Mouse (Mus musculus) 416B (cell line): ENCODE data around the gene Slc38a3.

Experiments
- DNase-seq: peaks from one replicate; pipeline ENCODE4 v3.0.0; 2011; ENCODE audit warnings: low read depth

Slc38a3 gene

DNA sequence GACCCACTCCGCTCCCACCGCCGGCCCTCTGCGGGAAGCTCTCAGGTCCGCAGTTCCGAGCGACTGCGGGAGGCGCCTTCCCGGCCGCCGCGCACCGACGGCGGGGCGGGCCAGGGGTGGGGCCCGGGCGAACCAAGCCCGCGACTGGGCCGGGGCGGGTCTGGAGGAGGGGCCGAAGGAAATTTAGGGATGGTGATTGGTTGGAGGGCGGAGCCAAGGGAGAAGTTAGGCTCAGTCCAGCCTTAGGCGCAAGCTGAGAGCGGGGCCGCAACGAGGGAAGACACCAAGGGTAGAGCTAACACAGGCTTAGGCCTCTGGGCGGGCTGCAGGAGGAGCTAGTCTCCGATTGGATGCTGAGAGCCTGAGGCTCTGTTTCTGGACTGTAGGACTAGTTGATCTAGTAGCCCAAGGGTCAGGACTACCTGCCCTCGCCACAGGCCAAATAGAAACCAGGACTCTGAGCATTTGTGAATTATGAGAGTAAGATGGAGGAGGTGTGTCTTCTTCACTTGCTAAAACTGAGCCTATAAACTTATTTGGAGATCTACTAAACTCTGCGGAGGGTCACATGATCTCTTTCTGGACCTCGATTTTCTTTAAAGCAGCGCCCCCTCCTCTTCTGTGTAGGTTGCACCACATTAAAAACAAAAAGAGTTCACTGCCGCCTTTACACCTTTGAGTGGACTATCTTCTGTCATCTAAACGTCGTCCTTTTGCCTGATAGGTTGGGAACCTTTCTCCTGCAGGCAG, 33.9 kb downstream of the Slc38a3 start, which contains the start of gene Gnai2:
Gene Gnai2 (minus strand): TSS at position 89 of the 750 bp plus-strand sequence.
- peak; percentile 99 for DNase-seq

DNA sequence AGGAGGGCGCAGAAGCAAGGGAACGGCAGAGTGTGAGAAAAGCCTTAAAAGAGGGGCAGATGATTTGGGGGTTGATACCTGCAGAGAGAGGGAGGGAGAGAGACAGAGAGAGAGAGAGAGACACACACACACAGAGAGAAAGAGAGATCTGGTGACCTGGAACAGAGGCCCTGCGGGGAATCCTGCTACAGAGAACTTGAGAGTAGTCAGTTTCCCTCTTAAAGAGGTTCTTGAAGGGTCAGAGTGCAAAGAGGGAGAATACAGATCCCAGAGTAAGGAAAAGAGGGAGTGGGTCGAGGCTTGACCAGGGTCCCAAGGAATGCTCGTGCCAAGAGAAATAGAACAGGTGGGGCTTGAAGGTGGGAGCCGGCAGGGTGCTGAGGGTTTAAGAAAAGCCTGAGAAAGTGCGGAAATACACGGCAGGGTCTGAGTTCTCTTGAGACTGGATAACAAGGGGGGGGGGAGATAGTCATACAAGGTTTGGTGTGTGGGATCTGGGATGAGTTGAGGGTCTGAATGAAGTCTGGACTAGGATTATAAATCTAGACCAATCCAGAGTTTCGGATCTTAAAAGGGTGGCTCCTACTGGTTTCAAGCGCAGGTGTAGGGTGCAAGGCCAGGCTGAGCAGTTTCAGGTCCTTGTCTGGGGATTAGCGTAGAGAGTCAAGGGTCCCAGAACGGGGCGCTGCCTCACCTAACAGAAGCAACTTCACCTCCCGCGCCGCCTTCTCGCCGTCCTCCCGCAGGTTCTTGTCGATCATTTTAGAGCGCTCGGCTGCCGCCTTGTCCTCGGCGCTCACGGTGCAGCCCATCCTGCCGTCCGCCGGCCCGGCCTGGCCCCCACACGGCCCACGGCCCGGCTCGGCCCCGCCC, 34.7 kb downstream of the Slc38a3 start:
- DNase-seq: peak; percentile 40

DNA sequence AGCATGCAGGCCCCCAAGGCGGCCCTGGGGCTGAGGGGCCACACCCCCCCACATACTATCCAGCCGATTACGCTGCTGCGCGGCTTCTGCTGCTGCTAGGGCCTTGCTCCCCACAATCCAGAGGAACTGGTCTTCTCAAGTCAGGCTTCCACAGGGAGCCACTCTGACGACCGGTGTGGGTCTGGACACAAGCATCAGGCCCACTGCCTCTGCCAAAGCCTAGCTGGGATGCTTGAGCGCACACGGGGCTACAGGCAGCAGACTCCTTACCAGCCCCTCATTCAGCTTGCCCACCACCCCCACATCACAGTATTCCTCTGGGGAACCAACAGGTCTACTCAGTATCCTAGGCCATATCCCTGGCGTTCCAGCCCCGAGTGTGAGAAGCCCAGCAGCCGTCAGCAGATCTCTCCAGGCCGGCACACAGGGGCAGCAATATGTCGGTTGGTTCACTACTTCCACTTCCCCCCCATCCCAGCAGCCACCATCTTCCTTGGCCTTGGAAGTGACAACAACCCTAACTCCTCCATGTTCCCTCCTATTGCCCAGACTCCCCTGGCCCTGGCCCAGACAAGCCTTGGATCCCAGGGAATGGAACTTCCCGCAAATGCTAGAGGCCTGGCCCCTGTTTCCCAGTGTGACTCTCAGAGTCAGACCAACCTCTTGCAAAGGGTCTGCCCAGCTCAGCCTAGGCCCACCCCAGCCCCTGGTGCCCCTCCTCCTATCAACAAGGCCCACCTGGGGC, 35.5 kb downstream of the Slc38a3 start:
- peak; percentile 55 for DNase-seq

DNA sequence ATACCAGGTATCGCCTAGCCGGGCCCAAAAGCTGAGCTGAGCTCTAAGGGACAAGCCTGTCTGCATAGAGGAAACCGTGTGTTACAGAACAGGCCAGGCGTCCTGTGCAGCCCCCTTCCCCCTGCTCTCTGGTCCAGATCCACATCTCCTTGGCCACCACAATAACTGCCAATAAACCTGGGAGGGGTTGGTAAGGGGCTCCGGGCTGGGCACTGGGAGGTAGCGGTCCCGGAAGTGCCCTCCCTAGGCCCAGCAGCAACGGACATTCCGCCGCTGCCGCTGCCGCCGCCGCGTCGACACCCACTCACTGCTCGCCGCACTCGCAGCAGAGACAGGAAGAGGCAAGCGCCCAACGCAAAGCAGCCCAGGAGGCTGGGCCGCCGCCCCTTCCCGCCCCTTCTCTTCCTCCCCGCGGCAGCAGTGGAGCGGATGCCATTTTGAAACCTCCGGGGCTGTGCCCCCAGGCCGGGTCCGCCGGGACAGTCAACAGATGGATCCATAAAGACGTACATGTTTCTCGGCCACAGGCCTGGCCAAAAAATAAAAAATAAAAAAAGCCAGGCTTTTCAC, 36.2 kb downstream of the Slc38a3 start:
- peak; percentile 87 for DNase-seq

DNA sequence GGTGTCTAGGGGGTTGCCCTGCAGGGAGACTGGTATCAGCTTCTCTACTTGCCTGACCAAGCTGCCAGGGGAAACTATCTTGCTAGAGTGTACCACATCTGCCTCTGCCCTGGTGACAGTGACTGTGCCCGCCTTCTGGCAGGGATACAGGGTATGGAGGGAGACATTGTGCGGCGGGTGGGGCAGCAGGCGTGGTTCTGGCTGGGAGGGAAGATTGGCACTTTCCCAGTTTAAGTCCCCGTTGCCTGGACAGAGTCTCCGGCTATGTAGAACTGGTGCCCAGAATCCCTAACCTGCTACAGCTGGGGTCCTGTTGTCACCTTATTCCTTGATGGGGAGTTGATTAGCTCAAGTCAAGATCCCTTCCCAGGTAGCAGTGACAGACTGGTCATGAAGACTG, 36.9 kb downstream of the Slc38a3 start:
- DNase-seq: peak; percentile 29

DNA sequence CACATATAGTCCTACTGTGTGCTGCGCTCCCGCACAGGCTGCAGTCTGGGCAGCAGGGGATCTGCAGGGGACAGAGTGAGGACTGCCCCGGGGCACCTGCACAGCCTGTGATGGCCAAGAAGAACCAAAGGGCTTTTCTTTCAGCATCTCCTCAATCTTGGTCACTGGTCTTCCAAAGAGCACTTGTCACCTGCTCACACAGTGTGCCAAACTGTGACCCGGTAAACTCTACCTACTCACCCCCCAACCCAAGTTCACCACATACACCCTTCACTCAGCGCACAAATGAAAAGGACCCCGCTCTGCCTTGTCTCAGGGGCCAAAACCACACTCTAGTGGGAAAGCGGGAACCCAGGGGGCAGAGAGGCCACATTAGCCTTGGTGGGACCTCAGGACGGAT, 37.5 kb downstream of the Slc38a3 start:
- no peak for DNase-seq

DNA sequence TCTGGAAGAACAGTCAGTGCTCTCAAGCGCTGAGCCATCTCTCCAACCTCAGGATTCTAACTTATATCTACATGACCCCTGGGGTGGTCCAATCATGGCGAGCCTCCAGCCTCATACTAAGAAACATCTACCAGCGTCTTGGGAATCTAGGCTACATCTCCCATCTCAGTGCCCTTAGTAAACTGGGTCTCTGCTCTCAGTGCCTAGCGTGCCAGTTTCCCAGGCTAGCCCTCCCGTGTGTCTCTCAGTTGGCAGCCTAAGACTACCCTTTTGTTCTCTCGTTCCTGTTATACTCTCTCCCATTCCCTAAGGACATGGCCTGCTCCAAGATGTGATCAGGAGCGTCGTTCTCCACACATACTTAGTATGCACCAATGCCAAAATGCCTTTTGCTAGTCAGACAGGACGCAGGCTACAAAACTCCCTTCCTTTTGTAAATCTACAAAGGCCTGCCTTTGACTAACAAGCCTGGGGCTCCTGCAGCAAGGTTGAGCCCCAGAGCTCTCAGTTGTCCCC, 38.0 kb downstream of the Slc38a3 start:
- no peak for DNase-seq

DNA sequence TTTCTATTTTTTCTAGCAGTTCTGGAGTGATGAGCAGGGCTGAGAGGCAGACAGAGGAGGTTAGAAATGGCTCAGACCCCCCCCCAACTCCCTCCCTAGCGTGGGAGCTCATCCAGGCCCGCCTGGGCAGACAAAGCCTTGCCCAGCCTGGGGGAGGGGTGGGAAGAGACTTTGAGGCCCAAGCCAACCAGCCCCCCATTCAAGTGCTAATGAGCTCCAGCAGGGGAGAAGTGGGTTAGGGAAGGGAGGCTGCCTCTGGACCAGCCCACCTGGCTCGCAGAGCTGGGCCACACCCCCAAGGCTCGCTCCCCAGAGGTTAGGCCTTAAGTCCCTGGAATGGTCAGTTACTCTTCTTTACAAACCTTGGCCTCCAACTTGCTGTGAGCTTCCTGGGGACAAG, 38.8 kb downstream of the Slc38a3 start:
- no peak for DNase-seq

DNA sequence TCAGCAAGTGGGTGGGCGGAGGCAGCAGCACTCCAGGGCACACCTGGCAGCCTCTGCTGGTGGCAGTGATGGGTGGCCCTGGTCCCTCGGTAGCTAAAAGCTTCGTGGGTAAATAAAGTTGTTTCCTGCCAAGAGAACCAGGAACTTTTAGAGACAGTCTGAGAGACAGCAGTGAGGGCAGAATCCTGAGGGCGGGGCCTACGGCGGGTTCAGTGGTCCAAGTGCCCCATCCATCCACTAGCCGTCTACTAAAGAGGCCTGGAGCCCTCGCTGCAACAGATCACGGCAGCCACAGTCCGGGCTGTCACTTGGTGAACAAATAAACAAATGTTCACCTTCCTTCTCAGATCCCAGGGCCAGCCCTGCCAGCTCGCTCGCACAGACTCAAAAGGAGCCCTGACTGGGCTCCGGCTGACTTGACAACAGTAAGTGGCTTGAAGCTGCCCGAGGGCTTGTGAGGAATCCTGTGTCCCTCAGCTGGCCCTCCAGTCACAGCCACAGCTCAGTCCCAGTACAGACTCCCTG, 39.4 kb downstream of the Slc38a3 start:
- DNase-seq: no peak

DNA sequence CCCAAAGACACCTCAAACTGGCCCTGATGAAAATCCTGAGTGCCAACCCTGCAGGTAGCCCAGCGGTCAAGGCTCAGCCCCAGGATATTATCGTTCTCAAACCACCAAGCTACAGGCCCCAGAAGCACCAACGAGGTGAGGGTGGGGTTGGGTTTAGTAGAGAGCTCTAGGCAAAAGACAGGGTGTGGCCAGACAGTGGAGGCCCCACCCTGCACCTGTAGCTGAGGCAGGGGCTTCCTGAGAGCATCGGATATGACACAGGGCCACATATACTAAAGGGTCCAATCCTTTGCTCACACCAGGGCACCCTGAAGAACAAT, 40.0 kb downstream of the Slc38a3 start:
- DNase-seq: no peak

DNA sequence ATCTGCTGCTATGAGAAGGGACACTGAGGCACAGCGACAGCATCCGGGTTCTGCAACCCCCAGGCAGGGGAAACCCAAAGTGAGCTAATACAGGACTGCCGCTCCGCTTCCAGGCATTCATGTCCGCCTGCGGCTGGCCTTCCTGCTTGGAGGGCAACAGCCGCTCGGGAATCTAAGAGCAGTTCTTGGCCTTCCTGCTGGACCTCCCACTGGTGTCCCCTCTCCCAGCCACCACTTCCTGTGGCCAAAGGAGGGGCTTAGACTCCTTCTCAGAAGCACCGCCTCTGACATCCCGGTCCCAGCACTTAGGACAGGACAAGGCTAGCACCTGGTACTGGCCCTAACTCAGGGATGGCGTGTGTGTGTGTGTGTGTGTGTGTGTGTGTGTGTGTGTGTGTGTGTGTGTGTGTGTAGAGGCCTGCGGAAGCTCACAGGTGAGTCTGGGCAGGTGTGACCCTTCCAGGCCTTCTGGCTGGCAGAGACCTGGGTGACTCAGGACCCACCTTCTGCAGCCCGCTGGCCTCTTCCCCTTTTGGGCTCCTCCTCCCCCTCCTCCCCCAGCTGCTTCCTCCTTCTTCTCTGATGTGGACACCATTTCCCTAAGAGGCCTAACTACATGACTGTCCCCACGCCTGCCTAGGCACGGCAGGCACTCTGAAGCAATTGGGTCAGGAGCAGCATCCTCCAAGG, 40.5 kb downstream of the Slc38a3 start:
- peak; percentile 86 for DNase-seq

DNA sequence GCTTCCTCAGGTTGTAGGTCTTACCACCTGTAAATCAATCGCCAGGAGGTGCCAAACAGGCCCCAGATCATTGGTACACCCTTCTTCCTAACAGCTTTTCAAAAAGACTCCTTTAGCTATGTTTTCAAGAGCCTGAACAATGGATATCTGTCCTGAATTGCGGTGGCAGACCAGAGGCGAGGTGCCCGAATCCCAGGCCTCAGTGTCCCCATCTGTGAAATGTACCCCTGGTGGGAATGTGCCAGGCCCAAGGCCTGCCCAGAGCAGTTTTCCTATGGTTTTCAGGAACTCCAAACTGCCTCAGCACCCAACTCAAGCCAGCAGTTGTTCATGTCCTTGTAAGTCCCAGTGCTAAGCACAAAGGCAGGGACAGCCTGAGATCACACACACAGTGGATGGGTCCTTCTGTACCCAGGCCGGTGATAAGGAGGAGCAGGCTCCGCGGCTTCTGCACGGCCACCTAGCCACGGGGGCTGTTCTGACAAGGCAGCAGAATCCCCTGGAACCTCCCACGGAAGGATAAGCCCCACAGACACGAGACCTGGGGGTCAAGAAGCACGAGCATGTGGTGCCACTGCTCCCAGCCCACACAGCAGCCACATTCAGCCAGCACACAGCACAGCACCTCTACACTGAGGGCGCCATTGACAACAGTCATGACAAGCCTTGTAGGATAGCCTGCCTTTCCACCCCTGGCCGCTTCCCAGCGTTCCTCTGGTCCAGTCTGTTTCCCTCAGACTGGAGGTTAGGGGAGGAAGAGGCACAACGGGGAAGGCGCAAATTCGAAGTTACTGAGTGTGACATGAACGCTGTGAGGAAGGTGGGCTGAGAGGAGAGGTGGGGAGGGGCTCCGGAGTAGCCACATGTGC, 41.7 kb downstream of the Slc38a3 start:
- no peak for DNase-seq

DNA sequence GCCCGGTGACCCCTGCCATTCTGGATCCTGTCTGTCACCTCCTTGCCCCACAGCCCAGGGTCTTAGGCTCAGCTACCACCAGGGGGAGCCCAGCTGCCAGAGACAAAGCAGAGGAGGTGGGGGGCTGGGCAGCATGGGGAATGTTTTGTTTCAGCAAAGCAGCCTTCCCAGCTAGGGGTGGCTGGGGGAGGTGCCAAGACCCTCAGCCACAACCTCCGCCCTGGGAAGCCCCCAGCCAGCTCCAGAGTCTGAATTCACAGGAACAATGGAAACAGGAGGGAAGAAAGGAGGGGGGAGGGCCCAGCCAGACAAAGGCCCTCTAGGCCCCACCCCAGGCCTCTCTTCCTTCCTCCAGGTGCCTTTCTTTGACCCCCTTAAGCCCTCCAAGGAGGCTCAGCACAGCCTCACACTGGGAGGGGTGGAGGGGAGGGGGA, 42.5 kb downstream of the Slc38a3 start:
- DNase-seq: peak; percentile 79

DNA sequence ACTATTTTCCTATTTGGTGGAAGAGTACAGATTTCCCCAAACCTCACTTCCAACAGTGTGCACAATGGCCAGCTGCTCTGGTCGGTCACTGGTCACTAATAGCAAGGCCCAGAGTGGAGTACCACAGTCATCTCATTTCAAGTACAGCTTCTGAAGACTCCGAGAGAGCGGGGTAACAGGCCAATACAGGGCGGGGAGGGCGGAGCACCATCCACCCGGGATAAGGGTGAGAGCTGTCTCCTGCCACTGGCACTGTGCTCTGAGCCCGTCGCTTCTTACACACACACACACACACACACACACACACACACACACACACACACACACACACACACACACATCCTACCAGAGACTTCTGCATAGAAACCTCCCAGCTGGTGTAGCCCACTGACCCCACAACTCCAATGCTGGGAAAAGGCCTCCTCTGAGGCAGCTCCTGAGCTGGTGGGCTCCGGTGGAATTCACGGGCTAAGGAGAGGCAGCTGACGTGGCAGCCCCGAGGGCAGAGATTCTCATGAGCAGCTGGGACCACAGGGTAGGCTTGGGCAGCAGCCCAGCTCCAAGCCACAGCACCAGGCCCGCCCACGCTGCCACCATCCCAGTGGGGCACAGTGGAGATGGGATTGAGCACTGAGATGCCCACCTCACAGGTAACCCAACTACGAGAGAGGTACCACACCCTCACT, 43.0 kb downstream of the Slc38a3 start:
- no peak for DNase-seq

DNA sequence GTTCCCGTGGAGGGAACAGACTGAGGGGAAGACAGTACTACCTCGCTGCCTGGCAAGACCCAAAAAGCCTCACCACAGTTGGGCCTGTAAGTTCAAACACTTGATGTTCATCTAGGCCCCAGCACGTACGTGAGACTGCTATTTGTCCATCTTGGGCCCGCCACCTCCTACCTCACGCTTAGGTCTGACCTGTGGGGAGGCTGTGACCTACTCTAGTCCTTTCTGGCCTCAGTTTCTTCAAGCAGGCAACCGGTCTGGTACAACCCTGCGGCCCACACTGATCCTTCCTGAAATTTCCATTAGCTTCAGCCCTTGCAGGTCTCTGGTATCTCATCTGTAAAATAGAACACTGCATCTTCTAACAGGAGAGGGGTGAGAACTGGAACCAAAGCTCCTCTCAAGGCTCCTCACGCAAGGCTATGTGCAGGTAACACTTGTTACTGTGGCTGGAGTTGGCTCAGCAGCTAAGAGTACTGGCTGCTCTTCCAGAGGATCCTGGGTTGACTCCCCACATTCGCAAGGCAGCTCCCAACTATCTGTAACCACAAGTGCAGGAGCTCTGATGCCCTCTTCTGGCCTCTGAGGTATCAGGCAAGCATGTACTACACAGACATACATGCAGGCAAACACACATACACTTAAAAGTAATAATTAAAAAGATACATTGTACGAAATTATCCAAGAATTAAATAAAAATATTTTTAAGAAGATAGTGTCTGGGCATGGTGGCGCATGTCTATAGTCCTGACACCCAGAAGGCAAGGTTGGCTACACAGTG, 43.8 kb downstream of the Slc38a3 start:
- peak; percentile 27 for DNase-seq

DNA sequence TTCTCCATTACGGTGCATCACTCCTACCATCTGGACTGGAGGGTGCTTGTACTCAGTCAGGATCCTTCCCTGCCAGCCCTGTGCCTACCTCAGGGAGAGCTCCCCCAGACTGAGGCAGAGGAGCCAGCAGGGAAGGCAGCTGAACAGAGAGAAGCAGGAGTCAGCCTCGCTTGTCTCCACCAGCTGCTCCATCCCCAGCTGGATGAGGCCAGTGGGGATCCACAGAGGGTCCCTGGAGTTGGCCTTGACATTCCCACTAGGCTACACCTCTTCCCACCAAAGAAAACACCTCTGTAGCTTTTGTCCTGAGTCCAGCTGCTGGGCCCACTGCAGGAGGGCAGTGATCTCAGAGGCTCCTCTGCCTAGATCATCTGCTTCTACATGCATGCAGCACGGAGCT, 44.4 kb downstream of the Slc38a3 start:
- DNase-seq: no peak

DNA sequence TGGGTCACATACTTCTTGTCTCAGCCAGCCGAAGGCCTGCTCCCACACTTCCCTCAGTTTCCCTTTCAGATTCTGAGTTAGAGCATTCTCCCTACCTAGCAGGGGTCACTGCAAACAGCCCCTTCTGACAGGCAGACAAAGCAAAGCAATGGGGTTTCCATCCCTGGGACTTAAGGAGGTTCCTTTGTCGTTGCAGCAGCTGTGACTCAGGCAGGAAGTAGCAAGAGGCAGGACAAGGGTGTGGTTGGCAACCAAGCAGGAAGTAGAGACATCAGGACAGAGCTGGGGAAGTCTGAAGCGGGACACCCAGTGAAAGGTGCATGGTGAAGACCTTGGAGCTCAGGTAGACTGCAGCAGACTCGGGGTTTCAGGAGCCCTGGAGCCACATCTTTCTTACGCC, 44.8 kb downstream of the Slc38a3 start:
- DNase-seq: peak; percentile 90

DNA sequence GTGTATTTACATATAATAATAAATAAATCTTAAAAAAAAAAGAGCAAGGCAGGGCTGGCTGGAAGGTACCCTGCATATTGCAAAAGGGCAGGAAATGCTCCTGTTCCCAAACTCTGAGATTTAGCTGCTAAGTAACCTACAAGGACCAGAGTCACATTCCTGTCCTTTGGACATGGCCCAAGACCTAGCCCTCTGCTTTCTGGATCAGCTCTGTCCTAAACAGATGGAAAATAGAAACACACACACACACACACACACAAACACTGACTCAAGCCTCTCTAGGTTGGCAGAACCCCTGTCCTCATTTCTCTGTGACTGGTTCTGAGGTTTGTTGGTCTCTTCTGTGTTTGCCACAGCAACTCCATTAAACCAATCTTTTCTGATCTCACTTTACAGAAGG, 48.4 kb downstream of the Slc38a3 start:
- DNase-seq: no peak

DNA sequence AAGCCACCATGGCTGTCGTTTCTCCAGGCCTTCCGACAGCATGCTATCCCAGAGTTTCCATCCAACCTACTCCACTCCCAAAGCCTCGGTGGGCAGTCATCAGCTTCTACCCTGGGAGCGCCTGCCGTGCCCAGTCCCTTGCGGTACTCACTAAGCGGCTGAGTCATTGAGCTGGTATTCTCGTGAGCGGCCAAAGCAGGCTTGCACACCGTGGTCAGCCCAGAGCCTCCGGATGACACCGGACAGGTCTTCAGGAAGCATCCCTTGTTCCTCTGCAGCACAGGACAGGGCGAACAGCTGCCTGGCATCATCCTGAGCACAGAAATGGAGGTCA, 49.8 kb downstream of the Slc38a3 start:
- no peak for DNase-seq
